Mouse (Mus musculus): Measurements from ENCODE around the gene Apom.
A peak's percentile ranks its signal among the peaks of the same experiment; 100 is the strongest.

GRCm38 (mm10) chr17:35121871-35122303 lies 10.0 kb downstream of the Apom start, which contains the start of gene Csnk2b:
- TF ChIP-seq CTCF (IDR thresholded peaks at IDR 0.05; ENCODE audit: low read depth) (peak; percentile 46), EP300 (IDR thresholded peaks at IDR 0.05; ENCODE audit: low read depth) (no peak)
